Comparison of ENCODE assay signal across 1 mouse cellular context in genomic region chr5:92505402-92505865, GRCm38 (mm10).
TF ChIP-seq lines count a peak whose summit lies in the region.

No protein-coding gene starts in this region.

TF ChIP-seq in CH12.LX, 34 proteins besides CTCF, POLR2A, EP300 and RAD21 (continued from another document):
- TF ChIP-seq UBTF (IDR thresholded peaks at IDR 0.05; ENCODE audit: low read depth, low read length): peak; percentile 90; the same call in 1 of the 2 replicates
- TF ChIP-seq ELF1 (IDR thresholded peaks at IDR 0.05; ENCODE audit: low read depth, low read length): peak; percentile 65
- no peak for TF ChIP-seq CHD2 (IDR thresholded peaks at IDR 0.05; ENCODE audit: low read length)
- TF ChIP-seq BHLHE40 (IDR thresholded peaks at IDR 0.05; ENCODE audit: low read depth, low read length): peak; percentile 85
- peak; percentile 77 for TF ChIP-seq MAZ (IDR thresholded peaks at IDR 0.05; ENCODE audit: low read depth, low read length)
- TF ChIP-seq SMC3 (IDR thresholded peaks at IDR 0.05; ENCODE audit: low read depth, low read length): peak; percentile 47
- TF ChIP-seq ZC3H11A (IDR thresholded peaks at IDR 0.05; ENCODE audit: low read depth, low read length): no peak
- TF ChIP-seq USF1 (IDR thresholded peaks at IDR 0.05; ENCODE audit: low read depth, low read length): peak; percentile 78
- no peak for TF ChIP-seq JUND (conservative IDR thresholded peaks at IDR 0.05; ENCODE audit: low read depth, low read length)
- TF ChIP-seq TBP (conservative IDR thresholded peaks at IDR 0.05; ENCODE audit: low read depth, low read length): no peak
- TF ChIP-seq KAT2A (IDR thresholded peaks at IDR 0.05; ENCODE audit: insufficient replicate concordance, low read length): no peak
- no peak for TF ChIP-seq MAFK (IDR thresholded peaks at IDR 0.05; ENCODE audit: insufficient replicate concordance, low read length)
- peak; percentile 63 for TF ChIP-seq MXI1 (IDR thresholded peaks at IDR 0.05; ENCODE audit: low read depth, low read length)
- no peak for TF ChIP-seq ETS1 (conservative IDR thresholded peaks at IDR 0.05; ENCODE audit: low read depth, low read length)
